Mouse (Mus musculus): ENCODE measurements around the gene Ccdc71l. TPM values are rescaled to one million over a fixed set of nuclear protein-coding genes. Genes with fewer than 3 reads are reported as not detected.

The Ccdc71l gene
- total and polyA plus RNA-seq, 2 experiments from 2014 or later: 2.9 to 21.0 TPM

DNA sequence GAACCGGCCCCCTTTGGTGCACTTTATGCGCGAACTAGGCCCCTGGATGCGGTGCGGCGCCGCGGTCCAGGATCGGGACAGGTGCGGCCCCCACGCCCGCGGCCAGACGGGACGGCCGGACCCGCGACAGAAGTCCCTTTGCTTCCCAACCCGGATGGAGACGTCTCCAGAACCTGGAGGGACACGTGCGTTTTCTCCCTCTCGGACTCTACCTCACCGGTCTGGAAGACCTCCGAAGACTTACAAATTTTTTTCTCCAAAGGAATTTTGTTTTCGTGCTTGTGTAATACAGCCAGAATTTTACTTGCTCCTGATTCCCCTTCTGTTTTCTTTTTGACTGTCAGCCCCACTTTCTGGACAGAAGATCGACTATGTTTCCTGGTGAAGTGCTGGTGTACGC lies 1.2 kb downstream of the Ccdc71l start:
- no peaks in the 10 kb centered on the region for H3K36me3 ChIP-seq (ENCODE audit: insufficient read depth, low read length)
- no peak for DNase-seq (ENCODE audit: low spot score)
- peaks cover 7% of the 10 kb centered on the region; the same call in 1 of the 2 replicates for H3K4me1 ChIP-seq (ENCODE audit: insufficient read depth, low read length)
- peak overlapping the region; percentile 94 for H3K9ac ChIP-seq (replicated peaks; ENCODE audit: low read length)
- H3K27ac ChIP-seq: peak overlapping the region; percentile 97
- H3K27me3 ChIP-seq (ENCODE audit: insufficient read depth, low read length): no peaks in the 10 kb centered on the region
- TF ChIP-seq CTCF (IDR thresholded peaks at IDR 0.05; ENCODE audit: low read depth): no peak
- H3K9me3 ChIP-seq (ENCODE audit: low read length): no peaks in the 10 kb centered on the region
- under 1% methylated on average over 28 of the region's 28 CpGs for WGBS
- H3K4me2 ChIP-seq (ENCODE audit: low read depth, low read length): peak overlapping the region; percentile 83
- H3K4me3 ChIP-seq (ENCODE audit: low read length): peak overlapping the region; percentile 83
- ATAC-seq: no peak

GRCm38 (mm10) chr12:32380457-32380856 lies 2.0 kb downstream of the Ccdc71l start:
- WGBS: 48% methylated on average over 3 of the region's 3 CpGs
- peak overlapping the region; percentile 83 for H3K4me2 ChIP-seq (ENCODE audit: low read depth, low read length)
- H3K36me3 ChIP-seq (ENCODE audit: insufficient read depth, low read length): no peaks in the 10 kb centered on the region
- DNase-seq (ENCODE audit: low spot score) (no peak), ATAC-seq (no peak)
- no peak overlapping the region for H3K27ac ChIP-seq
- H3K4me1 ChIP-seq (ENCODE audit: insufficient read depth, low read length): peaks cover 7% of the 10 kb centered on the region; the same call in 1 of the 2 replicates
- no peaks in the 10 kb centered on the region for H3K9me3 ChIP-seq (ENCODE audit: low read length)
- TF ChIP-seq CTCF (IDR thresholded peaks at IDR 0.05; ENCODE audit: low read depth): no peak
- peak overlapping the region; percentile 83 for H3K4me3 ChIP-seq (ENCODE audit: low read length)
- no peaks in the 10 kb centered on the region for H3K27me3 ChIP-seq (ENCODE audit: insufficient read depth, low read length)
- H3K9ac ChIP-seq (replicated peaks; ENCODE audit: low read length): no peak overlapping the region

GRCm38 (mm10) chr12:32381011-32381410 lies 2.5 kb downstream of the Ccdc71l start:
- Histone ChIP-seq H3K27ac (no peak overlapping the region), H3K4me2 (ENCODE audit: low read depth, low read length) (peak overlapping the region; percentile 83), H3K9ac (replicated peaks; ENCODE audit: low read length) (no peak overlapping the region), H3K27me3 (ENCODE audit: insufficient read depth, low read length) (no peaks in the 10 kb centered on the region), H3K9me3 (ENCODE audit: low read length) (no peaks in the 10 kb centered on the region), H3K36me3 (ENCODE audit: insufficient read depth, low read length) (no peaks in the 10 kb centered on the region), H3K4me1 (ENCODE audit: insufficient read depth, low read length) (peaks cover 7% of the 10 kb centered on the region; the same call in 1 of the 2 replicates), H3K4me3 (ENCODE audit: low read length) (peak overlapping the region; percentile 83)
- 82% methylated on average over 2 of the region's 2 CpGs for WGBS
- ATAC-seq (no peak), DNase-seq (ENCODE audit: low spot score) (no peak)
- no peak for TF ChIP-seq CTCF (IDR thresholded peaks at IDR 0.05; ENCODE audit: low read depth)

DNA sequence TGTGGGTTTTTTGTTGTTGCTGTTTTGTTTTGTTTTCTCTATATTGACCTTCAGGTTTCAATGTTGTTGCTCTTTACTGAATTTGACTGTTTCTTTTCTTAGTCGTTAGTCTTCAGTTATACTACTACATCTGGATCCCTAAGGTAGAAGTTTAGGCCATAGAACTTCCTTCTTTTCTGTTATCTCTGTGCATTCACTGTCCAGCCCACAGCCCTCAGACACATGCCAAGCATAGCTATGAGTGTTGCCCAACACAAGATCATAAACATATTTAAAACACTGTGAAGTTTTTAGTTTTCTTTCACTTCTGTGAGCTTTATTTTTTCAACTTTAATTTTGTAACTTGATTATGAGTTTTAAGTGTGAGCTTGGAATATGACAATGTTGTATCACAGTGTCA lies 41.0 kb downstream of the Ccdc71l start:
- no peak overlapping the region for H3K4me3 ChIP-seq (ENCODE audit: low read length)
- 89% methylated on average over 1 of the region's 1 CpGs for WGBS

DNA sequence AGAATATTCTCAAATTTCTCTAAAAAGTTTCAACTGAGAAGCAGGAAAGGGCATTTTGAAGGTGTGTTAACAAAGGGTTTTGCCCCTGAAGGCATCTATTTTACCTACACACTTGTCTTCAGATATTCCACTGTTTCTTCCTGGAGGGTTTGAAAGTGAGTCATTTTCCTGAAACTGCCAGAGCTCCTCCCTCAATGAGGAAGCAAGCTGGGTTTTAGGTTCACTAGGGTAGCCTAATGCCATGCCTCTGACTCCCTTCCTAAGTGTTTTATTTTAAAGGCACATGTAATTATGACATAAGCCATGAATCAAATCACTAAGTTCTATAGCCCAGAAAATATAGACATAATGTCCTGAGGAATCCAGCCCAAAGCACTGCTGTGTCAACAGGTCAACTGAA lies 49.3 kb downstream of the Ccdc71l start:
- Histone ChIP-seq H3K36me3 (ENCODE audit: insufficient read depth, low read length) (no peaks in the 10 kb centered on the region), H3K27ac (no peak overlapping the region), H3K4me1 (ENCODE audit: insufficient read depth, low read length) (no peaks in the 10 kb centered on the region), H3K27me3 (ENCODE audit: insufficient read depth, low read length) (no peaks in the 10 kb centered on the region), H3K9me3 (ENCODE audit: low read length) (no peaks in the 10 kb centered on the region), H3K4me2 (ENCODE audit: low read depth, low read length) (no peak overlapping the region), H3K4me3 (ENCODE audit: low read length) (no peak overlapping the region), H3K9ac (replicated peaks; ENCODE audit: low read length) (no peak overlapping the region)
- DNase-seq (ENCODE audit: low spot score) (no peak), ATAC-seq (no peak)
- no peak for TF ChIP-seq CTCF (IDR thresholded peaks at IDR 0.05; ENCODE audit: low read depth)

More for the DNA sequence above, 41.0 kb downstream of the Ccdc71l start:
- H3K9ac ChIP-seq (replicated peaks; ENCODE audit: low read length): no peak overlapping the region
- no peak overlapping the region for H3K4me2 ChIP-seq (ENCODE audit: low read depth, low read length)
- no peak for ATAC-seq
- H3K36me3 ChIP-seq (ENCODE audit: insufficient read depth, low read length): no peaks in the 10 kb centered on the region
- no peak overlapping the region for H3K27ac ChIP-seq
- no peaks in the 10 kb centered on the region for H3K27me3 ChIP-seq (ENCODE audit: insufficient read depth, low read length)
- DNase-seq (ENCODE audit: low spot score): no peak
- no peaks in the 10 kb centered on the region for H3K9me3 ChIP-seq (ENCODE audit: low read length)
- H3K4me1 ChIP-seq (ENCODE audit: insufficient read depth, low read length): no peaks in the 10 kb centered on the region
- TF ChIP-seq CTCF (IDR thresholded peaks at IDR 0.05; ENCODE audit: low read depth): no peak

GRCm38 (mm10) chr12:32431004-32431403 lies 52.5 kb downstream of the Ccdc71l start:
- no peak for ATAC-seq
- DNase-seq (ENCODE audit: low spot score): no peak
- Histone ChIP-seq H3K9me3 (ENCODE audit: low read length) (no peaks in the 10 kb centered on the region), H3K4me2 (ENCODE audit: low read depth, low read length) (no peak overlapping the region), H3K4me3 (ENCODE audit: low read length) (no peak overlapping the region), H3K9ac (replicated peaks; ENCODE audit: low read length) (no peak overlapping the region), H3K36me3 (ENCODE audit: insufficient read depth, low read length) (no peaks in the 10 kb centered on the region), H3K27ac (no peak overlapping the region), H3K27me3 (ENCODE audit: insufficient read depth, low read length) (no peaks in the 10 kb centered on the region), H3K4me1 (ENCODE audit: insufficient read depth, low read length) (no peaks in the 10 kb centered on the region)
- no peak for TF ChIP-seq CTCF (IDR thresholded peaks at IDR 0.05; ENCODE audit: low read depth)
- WGBS: 81% methylated on average over 1 of the region's 1 CpGs

Other genes with a start within 250 kb of the Ccdc71l start
- gene Pik3cg, start 170.0 kb upstream of the Ccdc71l start, total RNA-seq (2014; rRNA removed): 1.7 and 2.5 TPM in 2 replicates
- 0.96 and 1.1 TPM in 2 replicates for gene Pik3cg, start 170.0 kb upstream of the Ccdc71l start, polyA plus RNA-seq (2015; fragmentation: Nextera tagmentation; extraction: Ambion mirVana)

Measured in hindbrain, postnatal 0 days (tissue).